Mouse (Mus musculus): ENCODE measurements around the gene Exph5.

GRCm38 (mm10) chr9:53333436-53333835, 32.0 kb downstream of the Exph5 start:
- TF ChIP-seq CTCF (IDR thresholded peaks at IDR 0.05; ENCODE audit: extremely low read depth, insufficient read depth, insufficient read length, insufficient replicate concordance): no peak
- no peak for TF ChIP-seq POLR2A (IDR thresholded peaks at IDR 0.05; ENCODE audit: low read depth, low read length)

All from spleen, adult 2 months (tissue).